Mouse (Mus musculus): ENCODE results near the gene Izumo2.

Izumo2 gene

GRCm38 (mm10) chr7:44708574-44708973, at the start of gene Izumo2:
Gene Izumo2, plus strand, starts transcription at chr7:44708742.
- DNase-seq (ENCODE audit: low read depth, low spot score), result no peak

DNA sequence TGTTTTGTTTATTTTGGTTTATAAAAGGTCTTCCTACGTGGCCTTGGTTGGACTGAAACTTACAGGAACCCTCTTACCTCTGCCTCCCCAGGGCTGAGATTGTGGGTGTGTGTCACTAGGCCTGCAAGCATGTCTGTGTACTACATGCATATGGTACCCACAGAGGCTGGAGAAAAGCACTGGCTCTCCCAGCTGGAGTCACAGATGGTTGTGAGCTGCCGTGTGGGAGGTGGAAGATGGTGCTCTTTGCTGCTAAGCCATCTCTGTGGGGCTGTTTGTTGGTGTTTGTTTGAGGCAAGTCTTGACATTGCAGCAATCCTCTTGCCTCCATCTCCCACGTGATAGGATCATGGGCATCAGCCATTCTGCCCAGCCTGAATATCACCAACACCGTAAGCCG, 47.3 kb upstream of the Izumo2 start:
- no peak for DNase-seq (ENCODE audit: low read depth, low spot score)

DNA sequence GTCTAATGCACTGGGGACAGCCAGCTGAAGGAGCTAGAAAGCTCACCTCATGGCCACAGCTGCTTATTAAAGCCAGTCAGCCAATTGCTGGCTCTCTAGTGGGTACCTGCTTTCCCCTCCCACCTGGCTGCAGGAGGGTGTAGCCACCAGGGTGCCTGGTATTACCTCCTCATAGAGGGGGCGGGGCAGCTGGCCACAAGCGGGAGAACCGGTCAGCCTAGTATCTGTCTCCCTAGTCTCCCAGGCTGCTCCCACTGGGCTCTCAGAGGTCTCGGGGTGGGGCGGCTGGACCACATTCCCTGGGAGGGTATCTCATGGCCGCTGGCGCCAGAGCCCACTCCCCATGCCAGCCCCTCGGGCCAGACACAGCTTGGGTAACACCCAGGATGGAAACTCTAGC, 46.4 kb upstream of the Izumo2 start:
- no peak for DNase-seq (ENCODE audit: low read depth, low spot score)

DNA sequence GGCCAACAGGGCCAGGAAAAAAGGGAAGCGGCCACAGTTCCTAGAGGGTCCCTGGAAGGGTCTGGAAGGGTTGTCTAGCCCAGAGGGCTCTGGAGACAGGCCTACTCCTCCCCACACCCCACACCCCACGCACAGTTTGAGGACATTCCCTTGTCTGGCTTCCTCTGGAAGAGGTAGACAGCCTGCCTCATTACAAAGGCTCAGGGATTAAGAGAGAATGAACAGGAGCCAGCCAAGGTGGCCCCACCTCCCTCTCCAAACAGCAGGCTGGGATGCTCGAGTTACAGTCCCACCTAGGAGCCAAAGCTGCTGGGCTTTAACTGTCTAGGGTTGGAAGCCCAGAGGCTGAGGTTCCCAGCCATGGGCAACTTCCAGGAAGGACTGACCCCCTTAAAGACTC, 46.0 kb upstream of the Izumo2 start:
- no peak for DNase-seq (ENCODE audit: low read depth, low spot score)

DNA sequence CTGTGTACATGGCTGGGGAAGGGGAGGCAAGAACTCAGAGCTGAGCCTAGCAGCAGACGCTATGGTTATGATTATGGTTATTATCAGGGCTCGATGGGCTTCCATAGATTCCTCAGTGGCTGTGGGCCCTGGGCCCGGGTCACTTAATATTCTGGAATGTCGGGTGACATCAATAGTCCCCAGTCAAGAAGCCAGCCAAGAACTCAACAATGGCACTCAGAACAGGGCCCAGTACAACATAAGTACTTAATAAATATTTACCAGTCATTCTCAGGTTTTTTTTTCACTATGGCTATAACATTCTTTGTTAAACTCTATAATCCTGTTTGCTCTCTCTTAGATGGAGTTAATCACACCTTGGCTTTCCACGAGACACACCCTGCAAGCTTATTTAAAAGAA, 45.0 kb upstream of the Izumo2 start:
- DNase-seq (ENCODE audit: low read depth, low spot score), result no peak

- DNase-seq (ENCODE audit: low read depth, low spot score), result no peak
Measured at GRCm38 (mm10) chr7:44664731-44665130, 43.8 kb upstream of the Izumo2 start.

DNA sequence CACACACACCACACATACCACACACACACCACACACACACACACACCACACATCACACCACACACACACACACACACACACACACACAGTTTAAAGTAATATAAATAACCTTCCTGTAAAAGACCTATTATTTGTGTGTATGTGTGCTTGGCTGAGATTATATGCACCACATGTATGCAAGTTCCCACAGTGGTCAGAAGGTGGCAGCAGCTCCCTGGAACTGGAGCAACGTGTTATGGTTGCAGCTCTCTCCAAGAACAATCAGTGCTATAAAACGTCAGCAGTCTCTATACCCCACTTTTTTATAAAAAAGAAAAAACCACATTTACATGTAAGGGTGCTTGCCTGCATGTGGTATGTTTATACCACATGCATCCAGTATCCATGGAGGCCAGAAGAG, 42.1 kb upstream of the Izumo2 start:
- no peak for DNase-seq (ENCODE audit: low read depth, low spot score)

GRCm38 (mm10) chr7:44667996-44668738, 40.4 kb upstream of the Izumo2 start:
- no peak for DNase-seq (ENCODE audit: low read depth, low spot score)

- no peak for DNase-seq (ENCODE audit: low read depth, low spot score)
Measured at GRCm38 (mm10) chr7:44669103-44669502, 39.4 kb upstream of the Izumo2 start.

DNA sequence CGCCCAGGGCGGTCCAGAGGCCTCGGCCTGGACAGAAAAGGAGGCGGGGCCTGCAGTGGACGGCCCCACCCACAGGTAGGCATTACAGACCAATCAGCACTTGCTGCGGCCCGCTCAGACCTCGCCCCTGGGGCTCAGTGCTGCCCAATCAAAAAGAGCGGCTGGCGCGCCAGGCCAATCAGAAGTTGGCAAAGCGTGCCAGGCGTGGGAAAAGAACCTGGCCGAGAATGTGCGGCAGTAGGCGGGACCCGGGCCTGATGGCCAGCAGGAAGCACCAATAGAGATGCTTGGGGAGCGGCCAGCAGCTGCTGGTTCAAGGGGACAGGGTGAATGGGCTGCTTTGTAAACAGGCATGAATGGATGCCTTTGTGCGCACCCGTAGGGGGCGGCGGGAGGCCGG, 37.7 kb upstream of the Izumo2 start, which contains the start of gene Myh14:
Myh14 (minus strand) TSS at position 41 of the 400 bp plus-strand sequence.
- peak; percentile 86 for DNase-seq (ENCODE audit: low read depth, low spot score)

DNA sequence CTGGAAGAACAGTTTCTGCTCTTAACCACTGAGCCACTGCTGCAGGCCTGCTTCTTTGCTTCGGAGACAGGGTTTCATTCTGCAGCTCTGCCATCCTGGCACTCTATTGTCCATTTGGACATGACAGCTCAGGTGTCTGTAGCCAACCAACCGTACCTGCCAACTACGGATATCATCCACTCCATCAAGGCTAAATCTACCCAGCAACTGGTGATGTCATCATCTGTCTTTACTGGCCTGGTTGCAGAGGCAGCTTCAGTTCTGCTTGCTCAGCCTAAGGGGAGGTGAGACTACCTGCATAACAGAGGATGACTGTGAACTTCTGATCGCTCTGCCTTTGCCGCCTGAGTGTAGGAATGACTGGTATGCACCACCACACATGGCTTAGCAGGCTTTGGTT, 36.3 kb upstream of the Izumo2 start:
- no peak for DNase-seq (ENCODE audit: low read depth, low spot score)

- no peak for DNase-seq (ENCODE audit: low read depth, low spot score)
Measured at GRCm38 (mm10) chr7:44674511-44674910, 34.0 kb upstream of the Izumo2 start.

DNA sequence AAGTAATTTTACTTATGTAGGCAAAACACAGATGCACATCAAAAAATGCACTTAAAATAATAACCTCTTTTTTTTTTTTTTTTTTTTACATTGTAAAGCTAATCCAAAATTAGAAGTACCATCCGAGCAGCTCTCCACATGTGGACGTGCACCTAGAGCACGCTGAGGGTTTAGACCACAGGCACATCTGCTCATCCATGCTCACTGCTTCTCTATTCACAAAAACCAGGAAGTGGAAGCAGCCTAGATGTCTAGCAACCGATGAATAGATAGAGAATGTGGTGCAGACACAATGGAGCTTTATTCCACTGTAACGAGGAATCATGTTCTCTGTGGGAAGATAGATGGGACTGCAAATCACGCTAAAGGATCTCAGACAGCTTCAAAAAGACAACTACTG, 33.4 kb upstream of the Izumo2 start:
- no peak for DNase-seq (ENCODE audit: low read depth, low spot score)

DNA sequence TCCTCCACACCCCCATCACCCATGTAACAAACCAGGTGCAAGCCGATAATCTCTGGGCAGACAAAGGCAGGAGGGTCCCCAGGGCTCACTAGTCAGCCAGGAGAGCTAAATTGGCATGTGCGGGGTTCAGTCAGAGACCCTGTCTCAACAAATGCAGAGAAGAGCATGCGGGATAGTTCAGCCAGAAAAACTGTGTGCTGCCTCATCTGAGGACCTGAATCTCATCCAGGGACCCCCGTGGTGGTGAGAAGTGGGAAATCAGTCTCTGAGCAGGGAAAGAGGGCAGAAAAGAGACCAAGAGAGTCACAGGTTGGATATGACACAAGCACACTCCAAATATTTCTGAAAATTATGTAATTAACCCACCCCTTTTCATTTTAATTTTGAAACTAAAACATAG, 32.4 kb upstream of the Izumo2 start:
- no peak for DNase-seq (ENCODE audit: low read depth, low spot score)

DNA sequence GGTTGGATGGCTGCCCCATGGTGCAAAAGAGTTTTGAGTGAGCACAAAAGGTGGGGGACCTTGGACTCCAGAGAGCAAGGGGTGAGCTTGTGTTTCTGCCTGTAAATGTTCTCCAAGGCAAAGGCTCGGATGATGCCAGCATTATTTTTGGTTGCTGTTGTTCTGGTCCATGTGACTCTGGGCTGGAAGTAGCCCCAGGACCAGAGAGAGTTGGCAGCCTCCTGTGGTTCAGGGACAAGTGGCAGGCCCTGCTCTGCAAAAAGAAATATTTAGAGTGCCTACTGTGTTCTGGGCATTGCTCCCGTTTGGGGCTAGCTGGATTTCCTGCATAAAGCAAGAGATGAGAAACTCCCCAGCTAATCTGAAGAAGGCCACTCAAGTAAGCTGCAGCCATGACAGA, 31.9 kb upstream of the Izumo2 start:
- no peak for DNase-seq (ENCODE audit: low read depth, low spot score)

DNA sequence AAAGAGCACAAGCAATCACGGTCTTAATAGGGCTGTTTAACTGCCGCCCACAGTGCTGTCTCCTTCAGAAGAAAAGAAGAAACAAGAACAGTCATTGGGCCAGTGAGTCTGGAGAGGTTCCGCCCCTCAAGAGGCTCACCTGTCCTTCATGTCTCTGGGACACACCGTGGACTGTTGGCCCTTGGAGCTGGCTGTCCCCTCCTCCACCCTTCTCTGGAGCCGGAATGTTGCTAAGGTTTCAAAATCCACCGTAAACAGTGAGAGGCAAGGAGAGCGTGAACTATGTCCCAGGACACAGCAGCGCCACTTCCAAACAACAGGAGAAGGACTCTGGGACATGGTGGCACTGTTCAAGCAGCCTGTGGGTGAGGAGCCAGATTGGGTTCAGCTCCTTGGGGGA, 24.9 kb upstream of the Izumo2 start:
- DNase-seq (ENCODE audit: low read depth, low spot score), result no peak

DNA sequence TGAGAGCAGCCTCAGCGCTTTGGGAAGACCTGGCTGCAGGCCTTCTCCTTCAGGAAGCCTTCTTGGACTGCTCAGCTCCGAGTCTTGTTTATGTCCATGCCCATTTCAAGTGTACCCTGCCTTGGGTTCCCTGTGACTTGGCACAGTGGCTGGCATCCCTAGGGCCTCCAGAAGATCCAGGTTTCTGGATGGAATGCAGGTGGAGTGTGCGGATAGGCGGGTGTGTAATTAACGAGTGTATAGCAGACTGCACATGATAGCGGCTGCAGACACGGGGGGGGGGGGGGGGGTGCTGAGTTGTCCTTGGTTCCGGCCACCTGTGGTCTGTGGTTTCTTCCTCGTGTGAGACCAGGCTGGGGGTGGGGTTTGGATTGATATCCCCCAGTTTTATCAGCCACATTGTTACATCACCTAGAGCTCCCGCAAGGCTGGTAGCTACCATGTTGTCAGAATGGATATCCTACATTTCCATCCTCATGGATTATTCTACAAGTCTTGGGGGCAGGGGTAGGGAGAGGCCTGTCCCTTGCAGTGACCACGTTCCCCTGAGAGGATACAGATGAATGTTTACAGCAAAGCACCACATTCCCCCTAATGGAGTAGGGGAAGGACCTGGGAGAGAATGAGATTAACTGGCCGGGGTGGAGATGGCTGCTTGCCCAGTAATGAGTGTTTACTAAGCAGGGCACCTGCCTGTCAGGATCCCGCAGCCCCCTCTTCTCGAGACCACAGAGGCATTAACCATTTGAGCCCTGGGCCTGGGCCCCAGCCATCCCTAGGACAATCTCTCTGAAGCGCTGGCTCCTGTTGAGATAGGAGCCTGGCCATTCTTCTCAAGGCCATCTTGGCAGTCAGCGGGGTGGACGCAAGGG, 22.8 kb upstream of the Izumo2 start:
- DNase-seq (ENCODE audit: low read depth, low spot score), result no peak

GRCm38 (mm10) chr7:44688890-44689289, 19.7 kb upstream of the Izumo2 start:
- no peak for DNase-seq (ENCODE audit: low read depth, low spot score)

DNA sequence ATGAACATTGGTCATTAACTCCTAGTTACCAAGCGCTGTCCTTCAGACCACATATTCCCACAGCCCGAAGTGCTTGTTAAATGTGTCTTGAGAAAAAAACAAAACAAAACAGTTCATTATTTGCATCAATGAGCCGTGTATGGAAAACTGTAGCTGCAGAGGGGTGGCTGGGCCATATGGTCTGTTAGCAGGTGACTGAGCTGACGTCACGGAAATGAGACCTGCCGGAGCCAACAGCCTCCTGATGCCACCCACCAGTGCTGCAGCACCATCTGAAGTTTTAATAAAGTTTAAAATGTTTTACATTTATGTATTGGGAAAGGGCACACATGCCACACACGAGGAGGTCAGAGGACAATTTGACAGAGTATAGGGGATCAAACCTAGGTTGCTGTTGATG, 19.2 kb upstream of the Izumo2 start:
- DNase-seq (ENCODE audit: low read depth, low spot score), result no peak

DNA sequence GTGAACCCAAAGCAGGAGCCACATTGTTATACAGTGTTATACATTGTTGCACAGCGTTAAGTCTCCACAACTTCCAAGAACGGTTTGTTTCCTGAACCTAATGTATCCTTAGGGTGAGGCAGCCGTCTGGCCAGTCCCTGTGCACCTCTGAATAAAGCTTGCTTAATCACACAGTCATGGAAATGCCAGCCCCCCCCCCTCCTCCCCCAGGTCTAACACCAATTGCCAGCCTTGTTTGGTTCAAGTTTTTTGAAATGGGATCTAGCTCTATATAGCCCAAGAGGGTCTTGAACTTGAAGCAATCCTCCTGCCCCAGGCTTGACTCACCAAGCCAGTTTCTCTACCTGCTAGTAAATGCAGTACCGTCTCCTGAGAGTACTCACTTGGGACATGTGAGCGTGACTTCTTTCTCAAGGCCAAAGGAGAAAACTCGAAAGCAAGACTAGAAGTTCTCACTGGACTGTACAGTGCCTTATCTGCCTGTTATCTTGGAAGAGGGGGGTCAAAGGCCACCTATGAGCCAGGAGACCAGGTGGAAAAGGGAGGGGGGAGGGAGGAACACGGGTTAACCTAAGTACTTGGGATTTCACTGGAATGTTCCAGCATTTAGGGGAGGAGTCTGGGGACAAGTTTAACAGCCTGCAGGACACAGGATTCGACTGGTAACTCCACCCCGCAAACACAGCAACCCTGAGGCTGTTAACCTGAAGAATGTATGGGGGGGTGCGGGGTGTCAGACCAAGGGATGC, 14.9 kb upstream of the Izumo2 start:
- no peak for DNase-seq (ENCODE audit: low read depth, low spot score)

GRCm38 (mm10) chr7:44695223-44695622, 13.3 kb upstream of the Izumo2 start:
- no peak for DNase-seq (ENCODE audit: low read depth, low spot score)

DNA sequence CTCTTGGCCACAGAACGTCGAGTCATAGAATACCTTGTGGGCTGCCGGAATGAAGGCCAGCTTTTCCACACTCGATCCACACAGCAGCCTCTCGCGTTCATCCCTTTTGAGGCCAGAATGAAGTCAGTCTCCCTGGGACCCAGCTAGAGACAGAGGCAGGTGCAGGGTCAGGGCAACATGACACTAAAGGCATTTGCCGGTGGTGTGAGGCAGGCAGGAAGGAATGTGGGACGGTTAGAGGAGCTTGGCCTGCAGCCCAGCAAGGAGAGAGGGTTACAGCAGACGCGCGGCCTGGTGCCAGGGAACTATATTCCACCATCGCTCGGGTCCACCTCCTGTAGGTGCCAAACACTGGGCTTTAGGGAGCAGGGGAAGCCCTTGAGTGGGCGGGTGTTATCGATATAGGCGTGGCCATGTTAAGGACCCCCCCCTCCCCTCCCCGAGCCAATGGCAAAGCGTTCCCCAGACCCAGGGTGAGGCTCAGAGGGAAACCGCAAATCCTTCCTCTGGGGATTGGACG, 11.3 kb upstream of the Izumo2 start:
- no peak for DNase-seq (ENCODE audit: low read depth, low spot score)
